Mouse (Mus musculus) cortical plate, adult 2 months (tissue): ENCODE measurements around the gene St3gal6.

Source experiments
- CTCF ChIP-seq: fragments of 200-500 bp; IDR thresholded peaks from 2 replicates; pipeline ENCODE4 v1.5.1; 2011; ENCODE audit warnings: mild to moderate bottlenecking, control low read depth, low read length; ENCODE audit not compliant: insufficient read depth; ENCODE audit errors: extremely low read depth
- POLR2A ChIP-seq: fragments of 200-500 bp; IDR thresholded peaks from 2 replicates; pipeline ENCODE4 v1.6.1; 2011; ENCODE audit warnings: mild to moderate bottlenecking, low read length, control low read depth; ENCODE audit not compliant: insufficient read depth; ENCODE audit errors: extremely low read depth

- no peak for TF ChIP-seq CTCF
- TF ChIP-seq POLR2A: no peak
These were observed 24.0 kb upstream of the St3gal6 start for GRCm38 (mm10) chr16:58548042-58548441.
